Mouse (Mus musculus): ENCODE data around the gene Spsb3.

DNA sequence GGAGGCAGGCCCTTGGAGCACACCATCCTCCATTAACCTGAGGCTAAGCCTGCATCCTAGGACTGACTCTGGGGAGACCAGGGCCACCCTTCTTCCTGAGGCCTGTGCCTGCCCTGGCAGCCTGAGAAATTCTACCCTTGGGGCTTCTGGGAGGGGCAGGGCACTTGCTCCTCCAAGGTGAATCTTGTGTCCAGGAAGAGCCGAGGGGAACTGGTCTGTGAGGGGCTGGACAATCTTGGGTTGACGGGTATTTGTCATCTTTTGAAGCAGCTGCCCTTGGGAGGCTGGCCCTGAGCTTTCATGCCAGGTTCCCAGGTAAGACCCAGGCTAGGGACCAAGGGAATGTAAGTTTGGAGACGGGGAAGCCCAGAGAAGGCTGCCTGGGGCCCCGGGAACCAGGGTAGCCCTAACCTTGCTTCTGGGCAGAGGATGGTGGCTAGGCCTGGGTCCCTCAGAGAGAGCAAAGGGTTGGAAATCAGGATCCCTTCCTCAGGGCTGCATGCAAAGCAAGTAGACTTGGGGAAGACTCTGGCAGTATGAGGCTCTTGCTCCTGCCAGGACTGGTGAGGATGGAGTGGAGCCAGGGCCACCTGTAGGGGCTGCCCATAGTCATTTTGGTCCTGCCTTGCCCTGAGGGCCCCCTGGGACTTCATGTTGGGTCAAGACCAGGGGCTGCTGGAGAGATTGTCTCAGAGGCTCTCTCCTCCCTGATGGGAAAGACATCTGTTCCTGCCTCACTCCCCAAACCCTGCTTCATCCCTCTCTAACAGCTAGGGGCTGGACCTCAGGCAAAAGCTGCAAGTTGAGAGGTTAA lies 11.8 kb downstream of the Spsb3 start:
- no peak for TF ChIP-seq CTCF (IDR thresholded peaks at IDR 0.05)
- no peak for TF ChIP-seq EP300 (IDR thresholded peaks at IDR 0.05)

Data from lung, postnatal 0 days (tissue).